Mouse (Mus musculus) stomach, embryonic 14.5 days (tissue): ENCODE measurements around the gene Cmtm2b. TPM values are rescaled to one million over a fixed set of nuclear protein-coding genes. Genes with fewer than 3 reads are reported as not detected.

Experiments
- ATAC-seq: fragments of 200-750 bp; cut with Nextera tagmentation; 2 replicates; pipeline ENCODE4 v1.8.0; 2017; ENCODE audit warnings: low read depth, moderate TSS enrichment; ENCODE audit not compliant: insufficient number of reproducible peaks, insufficient read depth, low FRiP score
- H3K27ac ChIP-seq: fragments of 300-500 bp; sonication (generic); 2 replicates; pipeline ENCODE4 v1.5.1; 2014; ENCODE audit warnings: mild to moderate bottlenecking, low read length, moderate library complexity, mixed read lengths
- H3K27me3 ChIP-seq: fragments of 300-500 bp; sonication (generic); 2 replicates; pipeline ENCODE4 v1.6.1; 2014; ENCODE audit warnings: low read length, control low read depth, mixed read lengths; ENCODE audit not compliant: control insufficient read depth, insufficient read depth
- H3K36me3 ChIP-seq: fragments of 300-500 bp; sonication (generic); 2 replicates; pipeline ENCODE4 v1.6.1; 2014; ENCODE audit warnings: mild to moderate bottlenecking, control low read depth, low read length, moderate library complexity, mixed read lengths; ENCODE audit not compliant: control insufficient read depth, insufficient read depth
- H3K4me1 ChIP-seq: fragments of 300-500 bp; sonication (generic); 2 replicates; pipeline ENCODE4 v1.6.1; 2014; ENCODE audit warnings: low read length, control low read depth, mixed read lengths; ENCODE audit not compliant: control insufficient read depth, insufficient read depth
- H3K4me2 ChIP-seq: fragments of 300-500 bp; sonication (generic); replicated peaks from 2 replicates; pipeline ENCODE4 v1.6.1; 2014; ENCODE audit warnings: low read depth, low read length, control low read depth
- H3K4me3 ChIP-seq: fragments of 300-500 bp; sonication (generic); 2 replicates; pipeline ENCODE4 v1.5.1; 2014; ENCODE audit warnings: low read depth, low read length, control low read depth
- H3K9ac ChIP-seq: fragments of 300-500 bp; sonication (generic); replicated peaks from 2 replicates; pipeline ENCODE4 v1.6.1; 2014; ENCODE audit warnings: low read depth, mild to moderate bottlenecking, control low read depth, low read length, moderate library complexity, mixed read lengths
- H3K9me3 ChIP-seq: fragments of 300-500 bp; sonication (generic); 2 replicates; pipeline ENCODE4 v1.6.1; 2016; ENCODE audit warnings: low read depth, low read length, control low read depth; ENCODE audit not compliant: control insufficient read depth
- WGBS: fragments of 180-500 bp; shearing (Covaris S2); extraction: QIAGEN DNeasy Blood & Tissue Kit; methylation state at CpG from one replicate; pipeline ENCODE4 v1.1.7; 2014; 5-methylcytosine and 5-hydroxymethylcytosine counted together
- polyA plus RNA-seq: library from polyadenylated mRNA; unstranded; fragments of >200 nt; fragmentation: Nextera tagmentation; extraction: Ambion mirVana; gene quantifications from 2 replicates; pipeline ENCODE4 v1.2.1, GENCODE M21; 2014

Cmtm2b gene
- polyA plus RNA-seq, 1 experiment from 2014 or later: not detected

- Histone ChIP-seq H3K27me3 (no peaks in the 10 kb centered on the region), H3K4me1 (peaks cover 9% of the 10 kb centered on the region), H3K36me3 (no peaks in the 10 kb centered on the region), H3K9ac (no peak overlapping the region), H3K27ac (no peak overlapping the region), H3K9me3 (no peaks in the 10 kb centered on the region), H3K4me2 (no peak overlapping the region), H3K4me3 (no peak overlapping the region)
- ATAC-seq: no peak
- WGBS: 57% methylated on average over 6 of the region's 6 CpGs
Observed at GRCm38 (mm10) chr8:104370071-104370470, 48.0 kb downstream of the Cmtm2b start.

- WGBS: 85% methylated on average over 6 of the region's 6 CpGs
- H3K27ac ChIP-seq: no peak overlapping the region
- no peaks in the 10 kb centered on the region for H3K27me3 ChIP-seq
- ATAC-seq: no peak
- H3K4me2 ChIP-seq: no peak overlapping the region
- no peak overlapping the region for H3K9ac ChIP-seq
- H3K4me1 ChIP-seq: peaks cover 15% of the 10 kb centered on the region
- no peaks in the 10 kb centered on the region for H3K9me3 ChIP-seq
- H3K4me3 ChIP-seq: no peak overlapping the region
- no peaks in the 10 kb centered on the region for H3K36me3 ChIP-seq
Observed at GRCm38 (mm10) chr8:104371121-104371520, 49.1 kb downstream of the Cmtm2b start.

GRCm38 (mm10) chr8:104373779-104374178 lies 51.7 kb downstream of the Cmtm2b start:
- Histone ChIP-seq H3K9me3 (no peaks in the 10 kb centered on the region), H3K4me3 (no peak overlapping the region), H3K4me2 (no peak overlapping the region), H3K36me3 (no peaks in the 10 kb centered on the region), H3K4me1 (peaks cover 15% of the 10 kb centered on the region), H3K9ac (no peak overlapping the region), H3K27me3 (no peaks in the 10 kb centered on the region), H3K27ac (no peak overlapping the region)
- ATAC-seq: no peak
- WGBS: 79% methylated on average over 11 of the region's 11 CpGs

- Histone ChIP-seq H3K36me3 (no peaks in the 10 kb centered on the region), H3K4me3 (no peak overlapping the region), H3K27me3 (no peaks in the 10 kb centered on the region), H3K4me1 (peaks cover 12% of the 10 kb centered on the region), H3K9ac (no peak overlapping the region), H3K9me3 (no peaks in the 10 kb centered on the region), H3K27ac (0 out of 2 replicates have a peak overlapping the region, but pooled peaks have one; percentile 82), H3K4me2 (no peak overlapping the region)
- 63% methylated on average over 11 of the region's 11 CpGs for WGBS
- ATAC-seq: no peak
Observed at GRCm38 (mm10) chr8:104374269-104374668, 52.2 kb downstream of the Cmtm2b start.

- ATAC-seq: peak; percentile 81
- Histone ChIP-seq H3K27me3 (no peaks in the 10 kb centered on the region), H3K9ac (no peak overlapping the region), H3K4me1 (peaks cover 12% of the 10 kb centered on the region), H3K4me3 (no peak overlapping the region), H3K27ac (peak overlapping the region; percentile 82), H3K4me2 (peak overlapping the region; percentile 30), H3K36me3 (no peaks in the 10 kb centered on the region), H3K9me3 (no peaks in the 10 kb centered on the region)
- WGBS: 32% methylated on average over 14 of the region's 14 CpGs
Observed at GRCm38 (mm10) chr8:104374864-104375846, 53.1 kb downstream of the Cmtm2b start.

- H3K27me3 ChIP-seq: no peaks in the 10 kb centered on the region
- no peak overlapping the region for H3K4me3 ChIP-seq
- 59% methylated on average over 5 of the region's 5 CpGs for WGBS
- peaks cover 12% of the 10 kb centered on the region for H3K4me1 ChIP-seq
- ATAC-seq: no peak
- H3K36me3 ChIP-seq: no peaks in the 10 kb centered on the region
- H3K27ac ChIP-seq: peak overlapping the region; percentile 82
- H3K9ac ChIP-seq: no peak overlapping the region
- H3K9me3 ChIP-seq: no peaks in the 10 kb centered on the region
- peak overlapping the region; percentile 30; the same call in 1 of the 2 replicates for H3K4me2 ChIP-seq
Observed at GRCm38 (mm10) chr8:104375959-104376358, 53.9 kb downstream of the Cmtm2b start.

- H3K36me3 ChIP-seq: no peaks in the 10 kb centered on the region
- H3K4me2 ChIP-seq: no peak overlapping the region
- peaks cover 12% of the 10 kb centered on the region for H3K4me1 ChIP-seq
- no peaks in the 10 kb centered on the region for H3K9me3 ChIP-seq
- 56% methylated on average over 11 of the region's 11 CpGs for WGBS
- no peak overlapping the region; the same call in 1 of the 2 replicates for H3K27ac ChIP-seq
- no peak for ATAC-seq
- H3K4me3 ChIP-seq: no peak overlapping the region
- H3K9ac ChIP-seq: no peak overlapping the region
- no peaks in the 10 kb centered on the region for H3K27me3 ChIP-seq
Observed at GRCm38 (mm10) chr8:104376669-104377068, 54.6 kb downstream of the Cmtm2b start.

- H3K27me3 ChIP-seq: no peaks in the 10 kb centered on the region
- H3K4me3 ChIP-seq: no peak overlapping the region
- H3K4me2 ChIP-seq: no peak overlapping the region
- no peak overlapping the region for H3K27ac ChIP-seq
- no peak for ATAC-seq
- whole genome bisulfite sequencing: 61% methylated on average over 10 of the region's 10 CpGs
- H3K36me3 ChIP-seq: no peaks in the 10 kb centered on the region
- no peaks in the 10 kb centered on the region for H3K9me3 ChIP-seq
- H3K4me1 ChIP-seq: peaks cover 27% of the 10 kb centered on the region
- H3K9ac ChIP-seq: no peak overlapping the region
Observed at GRCm38 (mm10) chr8:104379301-104379836, 57.3 kb downstream of the Cmtm2b start.
